Mouse (Mus musculus) midbrain, embryonic 16.5 days (tissue): ENCODE results near the gene Atoh8. TPM values are rescaled to one million over a fixed set of nuclear protein-coding genes. Genes with fewer than 3 reads are reported as not detected.
A peak's percentile ranks its signal among the peaks of the same experiment; 100 is the strongest.

Experiments used
- ATAC-seq: fragments of 200-750 bp; cut with Nextera tagmentation; 2 replicates; pipeline ENCODE4 v1.8.0; 2017; ENCODE audit warnings: moderate TSS enrichment
- H3K27ac ChIP-seq: fragments of 300-500 bp; sonication (generic); 2 replicates; pipeline ENCODE4 v1.5.1; 2014; ENCODE audit warnings: mild to moderate bottlenecking, low read length, mixed read lengths
- H3K27me3 ChIP-seq: fragments of 300-500 bp; sonication (generic); 2 replicates; pipeline ENCODE4 v1.6.1; 2014; ENCODE audit warnings: low read depth, low read length, mixed read lengths; ENCODE audit not compliant: control insufficient read depth, insufficient read depth
- H3K36me3 ChIP-seq: fragments of 300-500 bp; sonication (generic); 2 replicates; pipeline ENCODE4 v1.6.1; 2014; ENCODE audit warnings: mild to moderate bottlenecking, low read length, moderate library complexity, mixed read lengths; ENCODE audit not compliant: control insufficient read depth, insufficient read depth
- H3K4me1 ChIP-seq: fragments of 300-500 bp; sonication (generic); 2 replicates; pipeline ENCODE4 v1.6.1; 2014; ENCODE audit warnings: mild to moderate bottlenecking, low read length, mixed read lengths; ENCODE audit not compliant: control insufficient read depth, insufficient read depth
- H3K4me2 ChIP-seq: fragments of 300-500 bp; sonication (generic); 2 replicates; pipeline ENCODE4 v1.6.1; 2014; ENCODE audit warnings: mild to moderate bottlenecking, low read length, mixed read lengths
- H3K4me3 ChIP-seq: fragments of 300-500 bp; sonication (generic); 2 replicates; pipeline ENCODE4 v1.5.1; 2014; ENCODE audit warnings: low read depth, mild to moderate bottlenecking, low read length, moderate library complexity, mixed read lengths
- H3K9ac ChIP-seq: fragments of 300-500 bp; sonication (generic); 2 replicates; pipeline ENCODE4 v1.6.1; 2014; ENCODE audit warnings: low read depth, low read length, mixed read lengths
- H3K9me3 ChIP-seq: fragments of 300-500 bp; sonication (generic); replicated peaks from 2 replicates; pipeline ENCODE4 v1.6.1; 2014; ENCODE audit warnings: mild to moderate bottlenecking, low read length, mixed read lengths; ENCODE audit not compliant: control insufficient read depth, poor library complexity, severe bottlenecking
- WGBS: fragments of 180-500 bp; shearing (Covaris S2); extraction: QIAGEN DNeasy Blood & Tissue Kit; methylation state at CpG from one replicate; pipeline ENCODE4 v1.1.7; 2014; 5-methylcytosine and 5-hydroxymethylcytosine counted together
- polyA plus RNA-seq: library from polyadenylated mRNA; unstranded; fragments of >200 nt; fragmentation: Nextera tagmentation; extraction: Ambion mirVana; gene quantifications from 2 replicates; pipeline ENCODE4 v1.2.1, GENCODE M21; 2015

Gene Atoh8
- polyA plus RNA-seq, 1 experiment from 2014 or later = 1.8 TPM

- H3K4me1 ChIP-seq = peaks cover 19% of the 10 kb centered on the region
- H3K27me3 ChIP-seq = peaks cover 45% of the 10 kb centered on the region
- WGBS = 2% methylated on average over 5 of the region's 5 CpGs
- no peaks in the 10 kb centered on the region for H3K9me3 ChIP-seq
- H3K9ac ChIP-seq = no peak overlapping the region
- no peak overlapping the region for H3K27ac ChIP-seq
- ATAC-seq = peak; percentile 23; the same call in 1 of the 2 replicates
- H3K36me3 ChIP-seq = no peaks in the 10 kb centered on the region
- H3K4me3 ChIP-seq = no peak overlapping the region
- H3K4me2 ChIP-seq = no peak overlapping the region
Measured at GRCm38 (mm10) chr6:72237035-72237434, 1.7 kb upstream of the Atoh8 start.

GRCm38 (mm10) chr6:72235807-72236407 lies 530 bp upstream of the Atoh8 start:
- no peaks in the 10 kb centered on the region for H3K9me3 ChIP-seq
- H3K4me1 ChIP-seq = peaks cover 19% of the 10 kb centered on the region
- no peak for ATAC-seq
- WGBS = 26% methylated on average over 16 of the region's 16 CpGs
- peak overlapping the region; percentile 94 for H3K4me2 ChIP-seq
- H3K27ac ChIP-seq = no peak overlapping the region
- peak overlapping the region; percentile 61; the same call in 1 of the 2 replicates for H3K9ac ChIP-seq
- peaks cover 48% of the 10 kb centered on the region for H3K27me3 ChIP-seq
- H3K4me3 ChIP-seq = peak overlapping the region; percentile 61
- no peaks in the 10 kb centered on the region for H3K36me3 ChIP-seq

- no peaks in the 10 kb centered on the region for H3K36me3 ChIP-seq
- ATAC-seq = peak; percentile 53
- H3K4me1 ChIP-seq = peaks cover 19% of the 10 kb centered on the region
- H3K4me3 ChIP-seq = peak overlapping the region; percentile 61
- H3K27ac ChIP-seq = no peak overlapping the region
- peak overlapping the region; percentile 94 for H3K4me2 ChIP-seq
- H3K9me3 ChIP-seq = no peaks in the 10 kb centered on the region
- H3K9ac ChIP-seq = peak overlapping the region; percentile 61
- under 1% methylated on average over 79 of the region's 79 CpGs for WGBS
- peaks cover 43% of the 10 kb centered on the region for H3K27me3 ChIP-seq
Measured at GRCm38 (mm10) chr6:72234372-72235097, 842 bp downstream of the Atoh8 start.

GRCm38 (mm10) chr6:72233950-72234349 lies 1.4 kb downstream of the Atoh8 start:
- Histone ChIP-seq H3K4me3 (peak overlapping the region; percentile 61), H3K27ac (no peak overlapping the region), H3K36me3 (no peaks in the 10 kb centered on the region), H3K27me3 (peaks cover 37% of the 10 kb centered on the region), H3K9me3 (no peaks in the 10 kb centered on the region), H3K4me1 (peaks cover 19% of the 10 kb centered on the region), H3K4me2 (peak overlapping the region; percentile 94), H3K9ac (peak overlapping the region; percentile 61)
- ATAC-seq = no peak
- 0% methylated on average over 9 of the region's 13 CpGs for WGBS

- Histone ChIP-seq H3K4me2 (no peak overlapping the region), H3K9me3 (no peaks in the 10 kb centered on the region), H3K27me3 (peaks cover 27% of the 10 kb centered on the region), H3K27ac (no peak overlapping the region), H3K4me1 (peaks cover 19% of the 10 kb centered on the region), H3K9ac (no peak overlapping the region), H3K4me3 (no peak overlapping the region), H3K36me3 (no peaks in the 10 kb centered on the region)
- WGBS = 60% methylated on average over 5 of the region's 5 CpGs
- ATAC-seq = no peak
Measured at GRCm38 (mm10) chr6:72232870-72233269, 2.5 kb downstream of the Atoh8 start.

GRCm38 (mm10) chr6:72232411-72232810 lies 3.0 kb downstream of the Atoh8 start:
- H3K9ac ChIP-seq = no peak overlapping the region
- ATAC-seq = no peak
- H3K27ac ChIP-seq = no peak overlapping the region
- peaks cover 26% of the 10 kb centered on the region for H3K27me3 ChIP-seq
- H3K36me3 ChIP-seq = no peaks in the 10 kb centered on the region
- no peaks in the 10 kb centered on the region for H3K9me3 ChIP-seq
- peaks cover 19% of the 10 kb centered on the region for H3K4me1 ChIP-seq
- no peak overlapping the region for H3K4me2 ChIP-seq
- no peak overlapping the region for H3K4me3 ChIP-seq
- 93% methylated on average over 14 of the region's 14 CpGs for WGBS

- H3K27me3 ChIP-seq = peaks cover 15% of the 10 kb centered on the region
- H3K4me1 ChIP-seq = peaks cover 19% of the 10 kb centered on the region
- no peaks in the 10 kb centered on the region for H3K9me3 ChIP-seq
- no peak overlapping the region for H3K4me3 ChIP-seq
- H3K27ac ChIP-seq = no peak overlapping the region
- no peaks in the 10 kb centered on the region for H3K36me3 ChIP-seq
- H3K9ac ChIP-seq = no peak overlapping the region
- no peak overlapping the region for H3K4me2 ChIP-seq
- ATAC-seq = no peak
- WGBS = 17% methylated on average over 5 of the region's 5 CpGs
Measured at GRCm38 (mm10) chr6:72230875-72231274, 4.5 kb downstream of the Atoh8 start.

- no peak for ATAC-seq
- H3K9ac ChIP-seq = no peak overlapping the region
- WGBS = 82% methylated on average over 9 of the region's 9 CpGs
- no peak overlapping the region for H3K27ac ChIP-seq
- H3K36me3 ChIP-seq = no peaks in the 10 kb centered on the region
- no peak overlapping the region for H3K4me2 ChIP-seq
- H3K27me3 ChIP-seq = peaks cover 7% of the 10 kb centered on the region
- H3K9me3 ChIP-seq = no peaks in the 10 kb centered on the region
- H3K4me1 ChIP-seq = no peaks in the 10 kb centered on the region
- no peak overlapping the region for H3K4me3 ChIP-seq
Measured at GRCm38 (mm10) chr6:72227665-72228265, 7.6 kb downstream of the Atoh8 start.

GRCm38 (mm10) chr6:72227011-72227410 lies 8.4 kb downstream of the Atoh8 start:
- ATAC-seq = no peak

More at GRCm38 (mm10) chr6:72227011-72227410, 8.4 kb downstream of the Atoh8 start:
- no peak overlapping the region for H3K4me3 ChIP-seq
- no peak overlapping the region for H3K4me2 ChIP-seq
- H3K27ac ChIP-seq = no peak overlapping the region
- H3K9me3 ChIP-seq = no peaks in the 10 kb centered on the region
- no peaks in the 10 kb centered on the region for H3K36me3 ChIP-seq
- peaks cover 2% of the 10 kb centered on the region for H3K27me3 ChIP-seq
- peaks cover 4% of the 10 kb centered on the region for H3K4me1 ChIP-seq
- no peak overlapping the region for H3K9ac ChIP-seq
- 89% methylated on average over 4 of the region's 4 CpGs for WGBS
